Mouse (Mus musculus): Measurements from ENCODE around the gene Eno3. TPM values are rescaled to one million over a fixed set of nuclear protein-coding genes. Genes with fewer than 3 reads are reported as not detected.

The Eno3 gene
- total and polyA plus RNA-seq, 3 experiments: 1,222 to 1,659 (median 1,523) TPM

GRCm38 (mm10) chr11:70706127-70706526 lies 49.1 kb downstream of the Eno3 start:
- no peak overlapping the region for H3K27ac ChIP-seq
- peaks cover 2% of the 10 kb centered on the region; the same call in 1 of the 2 replicates for H3K79me2 ChIP-seq (replicated peaks; ENCODE audit: control insufficient read depth, insufficient read depth, low read length)
- no peak for TF ChIP-seq CTCF (IDR thresholded peaks at IDR 0.05)
- no peak for TF ChIP-seq EP300 (IDR thresholded peaks at IDR 0.05; ENCODE audit: insufficient read depth, low read depth, low read length)
- no peak for TF ChIP-seq POLR2A (IDR thresholded peaks at IDR 0.05; ENCODE audit: insufficient read depth, low read depth, low read length)
- DNase-seq: no peak
- H3K4me1 ChIP-seq (ENCODE audit: control insufficient read depth, insufficient read depth, low read length): peaks cover 6% of the 10 kb centered on the region
- H3K9ac ChIP-seq (ENCODE audit: low read depth, low read length): no peak overlapping the region
- no peaks in the 10 kb centered on the region for H3K27me3 ChIP-seq (ENCODE audit: control insufficient read depth, insufficient read depth, low read length)
- WGBS: 72% methylated on average over 3 of the region's 3 CpGs
- peaks cover 5% of the 10 kb centered on the region; the same call in 1 of the 2 replicates for H3K36me3 ChIP-seq (ENCODE audit: control insufficient read depth, insufficient read depth, low read length)
- intact Hi-C loops (cut with DNase I): no loop called here
- no peak overlapping the region for H3K4me3 ChIP-seq

GRCm38 (mm10) chr11:70711026-70711425 lies 54.0 kb downstream of the Eno3 start:
- no peaks in the 10 kb centered on the region for H3K79me2 ChIP-seq (replicated peaks; ENCODE audit: control insufficient read depth, insufficient read depth, low read length)
- no peaks in the 10 kb centered on the region for H3K27me3 ChIP-seq (ENCODE audit: control insufficient read depth, insufficient read depth, low read length)
- H3K27ac ChIP-seq: no peak overlapping the region
- no peak overlapping the region for H3K9ac ChIP-seq (ENCODE audit: low read depth, low read length)
- no peak for TF ChIP-seq EP300 (IDR thresholded peaks at IDR 0.05; ENCODE audit: insufficient read depth, low read depth, low read length)
- TF ChIP-seq POLR2A (IDR thresholded peaks at IDR 0.05; ENCODE audit: insufficient read depth, low read depth, low read length): no peak
- no peak for TF ChIP-seq CTCF (IDR thresholded peaks at IDR 0.05)
- H3K36me3 ChIP-seq (ENCODE audit: control insufficient read depth, insufficient read depth, low read length): no peaks in the 10 kb centered on the region; the same call in 1 of the 2 replicates
- no peak for DNase-seq
- intact Hi-C loops (cut with DNase I): no loop called here
- no peak overlapping the region for H3K4me3 ChIP-seq
- H3K4me1 ChIP-seq (ENCODE audit: control insufficient read depth, insufficient read depth, low read length): no peaks in the 10 kb centered on the region
- WGBS: 94% methylated on average over 10 of the region's 10 CpGs

Small RNA genes lying within 50 kb of the gene (microRNA-seq; reads per million reads assigned to microRNA genes)
- 0.56 to 0.77 reads per million in 2 experiments for gene Mir6925

Other genes starting within 250 kb of the Eno3 start
- gene Pelp1, start 247.2 kb upstream of the Eno3 start, total RNA-seq (2021): 10 to 100 TPM; 17.0 to 20.7 TPM
- gene Pelp1, start 247.2 kb upstream of the Eno3 start, polyA plus RNA-seq (2012; rRNA removed): 12.4 and 13.0 TPM in 2 replicates
- gene Arrb2, start 224.6 kb upstream of the Eno3 start, total RNA-seq (2021): 10 to 100 TPM; 10.2 to 10.8 TPM
- 23.6 and 27.6 TPM in 2 replicates for gene Arrb2, start 224.6 kb upstream of the Eno3 start, polyA plus RNA-seq (2012; rRNA removed)
- gene Med11, start 205.3 kb upstream of the Eno3 start, total RNA-seq (2021): 1 to 10 TPM; 6.6 to 6.7 TPM
- gene Med11, start 205.3 kb upstream of the Eno3 start, polyA plus RNA-seq (2012; rRNA removed): 7.8 and 9.7 TPM in 2 replicates
- gene Zmynd15, start 197.8 kb upstream of the Eno3 start, total RNA-seq (2021): 1 to 10 TPM; 1.3 to 2.9 TPM
- 3.2 and 3.8 TPM in 2 replicates for gene Zmynd15, start 197.8 kb upstream of the Eno3 start, polyA plus RNA-seq (2012; rRNA removed)
- gene Cxcl16, start 197.2 kb upstream of the Eno3 start, total RNA-seq (2021): 1 to 10 TPM; 7.9 to 8.8 TPM
- 17.6 and 20.6 TPM in 2 replicates for gene Cxcl16, start 197.2 kb upstream of the Eno3 start, polyA plus RNA-seq (2012; rRNA removed)
- 1 to 10 TPM; 1.2 to 1.3 TPM for gene Tm4sf5, start 152.0 kb upstream of the Eno3 start, total RNA-seq (2021)
- gene Tm4sf5, start 152.0 kb upstream of the Eno3 start, polyA plus RNA-seq (2012; rRNA removed): 1.5 and 2.1 TPM in 2 replicates
- gene Vmo1, start 142.6 kb upstream of the Eno3 start, total RNA-seq (2021): not detected
- not detected in 2 replicates for gene Vmo1, start 142.6 kb upstream of the Eno3 start, polyA plus RNA-seq (2012; rRNA removed)
- not detected for gene Gltpd2, start 138.0 kb upstream of the Eno3 start, total RNA-seq (2021)
- gene Gltpd2, start 138.0 kb upstream of the Eno3 start, polyA plus RNA-seq (2012; rRNA removed): not detected in 2 replicates
- gene Psmb6, start 131.8 kb upstream of the Eno3 start, total RNA-seq (2021): 100 to 1,000 TPM; 204 to 231 TPM
- gene Psmb6, start 131.8 kb upstream of the Eno3 start, polyA plus RNA-seq (2012; rRNA removed): 296 and 367 TPM in 2 replicates
- gene Gm40193, start 124.3 kb upstream of the Eno3 start, total RNA-seq (2021): not detected
- gene Gm40193, start 124.3 kb upstream of the Eno3 start, polyA plus RNA-seq (2012; rRNA removed): not detected in 2 replicates
- 1 to 10 TPM; 4.3 to 5.8 TPM for gene Pld2, start 117.1 kb upstream of the Eno3 start, total RNA-seq (2021)
- 15.1 and 21.0 TPM in 2 replicates for gene Pld2, start 117.1 kb upstream of the Eno3 start, polyA plus RNA-seq (2012; rRNA removed)
- gene Mink1, start 94.3 kb upstream of the Eno3 start, total RNA-seq (2021): 10 to 100 TPM; 41.3 to 46.8 TPM
- 40.8 and 49.6 TPM in 2 replicates for gene Mink1, start 94.3 kb upstream of the Eno3 start, polyA plus RNA-seq (2012; rRNA removed)
- not detected for gene 4930544D05Rik, start 41.4 kb upstream of the Eno3 start, total RNA-seq (2021)
- 0.31 TPM in 1 of 2 replicates, not detected in the other for gene 4930544D05Rik, start 41.4 kb upstream of the Eno3 start, polyA plus RNA-seq (2012; rRNA removed)
- gene Chrne, start 38.0 kb upstream of the Eno3 start, total RNA-seq (2021): not detected
- not detected in 2 replicates for gene Chrne, start 38.0 kb upstream of the Eno3 start, polyA plus RNA-seq (2012; rRNA removed)
- under 1 TPM; 0.34 to 0.98 TPM for gene Gp1ba, start 18.1 kb upstream of the Eno3 start, total RNA-seq (2021)
- 0.29 and 0.59 TPM in 2 replicates for gene Gp1ba, start 18.1 kb upstream of the Eno3 start, polyA plus RNA-seq (2012; rRNA removed)
- gene Rnf167, start 10.0 kb upstream of the Eno3 start, total RNA-seq (2021): 10 to 100 TPM; 50.8 to 58.7 TPM
- gene Rnf167, start 10.0 kb upstream of the Eno3 start, polyA plus RNA-seq (2012; rRNA removed): 65.0 and 80.9 TPM in 2 replicates
- 100 to 1,000 TPM; 532 to 626 TPM for gene Slc25a11, start 9.7 kb upstream of the Eno3 start, total RNA-seq (2021)
- 632 and 932 TPM in 2 replicates for gene Slc25a11, start 9.7 kb upstream of the Eno3 start, polyA plus RNA-seq (2012; rRNA removed)
- 100 to 1,000 TPM; 270 to 280 TPM for gene Pfn1, start 2.6 kb upstream of the Eno3 start, total RNA-seq (2021)
- gene Pfn1, start 2.6 kb upstream of the Eno3 start, polyA plus RNA-seq (2012; rRNA removed): 439 and 479 TPM in 2 replicates
- gene Spag7, start 12.2 kb downstream of the Eno3 start, total RNA-seq (2021): 10 to 100 TPM; 82.8 to 99.4 TPM
- gene Spag7, start 12.2 kb downstream of the Eno3 start, polyA plus RNA-seq (2012; rRNA removed): 72.9 and 87.8 TPM in 2 replicates
- gene Camta2, start 30.9 kb downstream of the Eno3 start, total RNA-seq (2021): 10 to 100 TPM; 37.8 to 37.9 TPM
- 27.6 and 32.5 TPM in 2 replicates for gene Camta2, start 30.9 kb downstream of the Eno3 start, polyA plus RNA-seq (2012; rRNA removed)
- 1 to 10 TPM; 6.3 to 6.9 TPM for gene Inca1, start 43.0 kb downstream of the Eno3 start, total RNA-seq (2021)
- gene Inca1, start 43.0 kb downstream of the Eno3 start, polyA plus RNA-seq (2012; rRNA removed): 4.6 and 5.4 TPM in 2 replicates
- gene Kif1c, start 43.3 kb downstream of the Eno3 start, total RNA-seq (2021): 100 to 1,000 TPM; 477 to 524 TPM
- 153 and 228 TPM in 2 replicates for gene Kif1c, start 43.3 kb downstream of the Eno3 start, polyA plus RNA-seq (2012; rRNA removed)
- 1 to 10 TPM; 7.5 to 8.5 TPM for gene Zfp3, start 107.0 kb downstream of the Eno3 start, total RNA-seq (2021)
- 1.5 and 3.5 TPM in 2 replicates for gene Zfp3, start 107.0 kb downstream of the Eno3 start, polyA plus RNA-seq (2012; rRNA removed)
- gene Scimp, start 155.4 kb downstream of the Eno3 start, total RNA-seq (2021): under 1 TPM; 0.27 to 0.70 TPM
- 0.84 and 1.00 TPM in 2 replicates for gene Scimp, start 155.4 kb downstream of the Eno3 start, polyA plus RNA-seq (2012; rRNA removed)
- 10 to 100 TPM; 36.0 to 37.2 TPM for gene Rabep1, start 187.6 kb downstream of the Eno3 start, total RNA-seq (2021)
- 3.7 and 7.7 TPM in 2 replicates for gene Rabep1, start 187.6 kb downstream of the Eno3 start, polyA plus RNA-seq (2012; rRNA removed)